ENCODE assay signal across 17 mouse cellular contexts in the genomic region with DNA sequence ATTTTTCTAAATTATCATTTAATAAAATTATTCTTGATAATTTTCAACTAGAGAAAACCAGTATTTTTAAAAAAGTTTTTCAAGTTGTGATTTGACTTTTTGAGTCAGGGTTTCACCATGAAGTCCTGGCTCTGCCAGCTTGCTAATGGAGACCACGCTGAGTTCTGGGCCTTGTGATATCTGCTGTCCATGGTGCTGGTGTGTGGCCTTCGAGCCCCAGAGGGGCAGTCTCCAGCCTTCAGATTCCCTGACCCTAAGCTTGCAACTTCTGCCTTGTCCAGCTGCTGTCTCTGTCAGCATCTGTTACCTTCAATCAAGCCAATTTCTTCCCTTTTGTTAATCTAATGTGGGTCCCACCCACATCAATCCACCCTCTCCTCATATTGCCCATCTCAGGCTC.
DNase-seq lines count a peak whose midpoint lies in the region; ATAC-seq and TF ChIP-seq lines count a peak whose summit lies in the region.
"Had no signal": no experiment of that assay in that cellular context is flagged by ENCODE, and none has a peak within 500 bp of the region (broad histone marks: within the 10 kb centered on the region; RNA-seq: fewer than 3 reads in every experiment).

No protein-coding gene starts in this region.

- 15% methylated on average over 2 of the region's 2 CpGs for WGBS in hindbrain, embryonic 10.5 days
- WGBS in hindbrain, embryonic 13.5 days, result 12% methylated on average over 2 of the region's 2 CpGs
- 7% methylated on average over 2 of the region's 2 CpGs for WGBS in lung, postnatal 0 days
- WGBS in limb, embryonic 10.5 days, result 5% methylated on average over 2 of the region's 2 CpGs

- DNase-seq in hindbrain, embryonic 10.5 days (ENCODE audit: low spot score), result peak; percentile 47
- peak; percentile 27 for DNase-seq in lung, postnatal 0 days (ENCODE audit: low spot score)
- DNase-seq in lung, adult 18-20 months, result no peak
- peak; percentile 76 for DNase-seq in embryo, embryonic 10 days (ENCODE audit: low spot score)
- DNase-seq in limb, embryonic 10.5 days (ENCODE audit: low spot score), result peak; percentile 62
- DNase-seq in cerebellum, postnatal 4 days (ENCODE audit: low spot score in 2 of 2), result no peak
- DNase-seq: B cell, adult 2 months; gastrocnemius, postnatal 36 days; lung, postnatal 4 days; right cerebral cortex, postnatal 4 days; thymus, postnatal 25 days had no signal

- no peaks in the 10 kb centered on the region for H3K4me1 ChIP-seq in hindbrain, embryonic 10.5 days (replicated peaks)
- H3K4me1 ChIP-seq in hindbrain, embryonic 13.5 days (replicated peaks), result 0 out of 2 replicates have a peak, but pooled peaks cover 3% of the 10 kb centered on the region
- no peaks in the 10 kb centered on the region for H3K4me1 ChIP-seq in lung, postnatal 0 days (ENCODE audit: insufficient read depth, low read depth, low read length)
- no peaks in the 10 kb centered on the region for H3K4me1 ChIP-seq in limb, embryonic 10.5 days
- H3K4me1 ChIP-seq: intestine, embryonic 15.5 days; midbrain, embryonic 15.5 days had no signal

- no peaks in the 10 kb centered on the region for H3K27me3 ChIP-seq in hindbrain, embryonic 10.5 days (ENCODE audit: insufficient read depth, poor library complexity, severe bottlenecking)
- no peaks in the 10 kb centered on the region for H3K27me3 ChIP-seq in hindbrain, embryonic 13.5 days
- H3K27me3 ChIP-seq in lung, postnatal 0 days (replicated peaks; ENCODE audit: insufficient read depth, low read length), result no peaks in the 10 kb centered on the region
- no peaks in the 10 kb centered on the region for H3K27me3 ChIP-seq in limb, embryonic 10.5 days (ENCODE audit: low read depth, poor library complexity, severe bottlenecking)
- H3K27me3 ChIP-seq: intestine, embryonic 15.5 days; midbrain, embryonic 15.5 days had no signal

- H3K9me3 ChIP-seq in hindbrain, embryonic 10.5 days, result no peaks in the 10 kb centered on the region
- H3K9me3 ChIP-seq in hindbrain, embryonic 13.5 days, result no peaks in the 10 kb centered on the region
- H3K9me3 ChIP-seq in lung, postnatal 0 days (ENCODE audit: low read length), result no peaks in the 10 kb centered on the region
- H3K9me3 ChIP-seq in limb, embryonic 10.5 days (replicated peaks), result no peaks in the 10 kb centered on the region
- H3K9me3 ChIP-seq: intestine, embryonic 15.5 days; midbrain, embryonic 15.5 days had no signal

- H3K9ac ChIP-seq in hindbrain, embryonic 13.5 days, result no peak overlapping the region
- H3K9ac ChIP-seq in lung, postnatal 0 days (replicated peaks; ENCODE audit: low read depth), result no peak overlapping the region
- H3K9ac ChIP-seq: intestine, embryonic 15.5 days; midbrain, embryonic 15.5 days had no signal

- no peak overlapping the region for H3K4me2 ChIP-seq in hindbrain, embryonic 13.5 days
- H3K4me2 ChIP-seq in lung, postnatal 0 days (replicated peaks; ENCODE audit: low read depth, low read length), result no peak overlapping the region
- H3K4me2 ChIP-seq: intestine, embryonic 15.5 days; midbrain, embryonic 15.5 days had no signal

- no peak for ATAC-seq in hindbrain, embryonic 13.5 days (ENCODE audit: low FRiP score)
- no peak for ATAC-seq in lung, postnatal 0 days
- no peak for ATAC-seq in erythroblast, adult 5-6 weeks (replicated peaks; ENCODE audit: low FRiP score, poor library complexity, severe bottlenecking)
- ATAC-seq: intestine, embryonic 15.5 days; midbrain, embryonic 15.5 days had no signal

- H3K36me3 ChIP-seq in hindbrain, embryonic 10.5 days, result no peaks in the 10 kb centered on the region
- no peaks in the 10 kb centered on the region for H3K36me3 ChIP-seq in hindbrain, embryonic 13.5 days
- no peaks in the 10 kb centered on the region for H3K36me3 ChIP-seq in lung, postnatal 0 days (ENCODE audit: insufficient read depth, low read length)
- no peaks in the 10 kb centered on the region for H3K36me3 ChIP-seq in limb, embryonic 10.5 days
- H3K36me3 ChIP-seq: G1E; intestine, embryonic 15.5 days; midbrain, embryonic 15.5 days had no signal

- no peak for TF ChIP-seq CTCF in lung, postnatal 0 days (IDR thresholded peaks at IDR 0.05)

- no peak overlapping the region for H3K4me3 ChIP-seq in hindbrain, embryonic 10.5 days
- no peak overlapping the region for H3K4me3 ChIP-seq in hindbrain, embryonic 13.5 days
- H3K4me3 ChIP-seq in lung, postnatal 0 days (ENCODE audit: low read depth, low read length), result no peak overlapping the region
- H3K4me3 ChIP-seq in limb, embryonic 10.5 days, result no peak overlapping the region
- H3K4me3 ChIP-seq: erythroblast, embryonic 14.5 days; intestine, embryonic 15.5 days; midbrain, embryonic 15.5 days had no signal

- H3K27ac ChIP-seq in hindbrain, embryonic 10.5 days, result no peak overlapping the region
- H3K27ac ChIP-seq in hindbrain, embryonic 13.5 days, result no peak overlapping the region
- no peak overlapping the region for H3K27ac ChIP-seq in lung, postnatal 0 days (ENCODE audit: low read length)
- no peak overlapping the region for H3K27ac ChIP-seq in limb, embryonic 10.5 days
- H3K27ac ChIP-seq: intestine, embryonic 15.5 days; midbrain, embryonic 15.5 days had no signal

- TF ChIP-seq EP300 in lung, postnatal 0 days (IDR thresholded peaks at IDR 0.05), result no peak

Comparison
In these comparisons a context has a peak if more than half of its experiments do, and no peak if none do; other contexts are left out.
1. DNase-seq: peak in hindbrain, embryonic 10.5 days (single experiment), lung, postnatal 0 days (single experiment), embryo, embryonic 10 days (single experiment) and limb, embryonic 10.5 days (single experiment); none in lung, adult 18-20 months (0 of 2) and cerebellum, postnatal 4 days (0 of 2).